Mouse (Mus musculus) olfactory bulb, adult 2 months (tissue): Measurements from ENCODE around the gene Pcnt. TPM values are rescaled to one million over a fixed set of nuclear protein-coding genes. Genes with fewer than 3 reads are reported as not detected.
A peak's percentile ranks its signal among the peaks of the same experiment; 100 is the strongest.

Experiments used
- H3K27ac ChIP-seq: fragments of 200-500 bp; 2 replicates; pipeline ENCODE4 v1.5.1; 2012; ENCODE audit warnings: low read depth, low read length; ENCODE audit not compliant: insufficient read depth
- H3K4me1 ChIP-seq: fragments of 200-500 bp; 2 replicates; pipeline ENCODE4 v1.6.1; 2012; ENCODE audit warnings: low read length; ENCODE audit not compliant: control insufficient read depth, insufficient read depth
- H3K4me3 ChIP-seq: fragments of 200-500 bp; 2 replicates; pipeline ENCODE4 v1.5.1; 2012; ENCODE audit warnings: mild to moderate bottlenecking, low read depth, low read length, moderate library complexity; ENCODE audit not compliant: insufficient read depth
- CTCF ChIP-seq: fragments of 200-500 bp; IDR thresholded peaks from 2 replicates; pipeline ENCODE4 v1.5.1; 2012; ENCODE audit warnings: low read depth, mild to moderate bottlenecking, low read length, moderate library complexity; ENCODE audit not compliant: insufficient read depth
- POLR2A ChIP-seq: fragments of 200-500 bp; IDR thresholded peaks from 2 replicates; pipeline ENCODE4 v1.6.1; 2012; ENCODE audit warnings: mild to moderate bottlenecking, low read depth, low read length, moderate library complexity; ENCODE audit not compliant: insufficient read depth
- WGBS: fragments of 180-500 bp; shearing (Covaris S2); methylation state at CpG from one replicate; pipeline ENCODE4 v1.1.7; 2018; 5-methylcytosine and 5-hydroxymethylcytosine counted together
- polyA plus RNA-seq: library from polyadenylated mRNA; stranded (reverse); fragments of >200 nt; gene quantifications from 2 replicates; pipeline ENCODE4 v1.2.4, GENCODE M21; 2012; ENCODE audit warnings: low replicate concordance; ENCODE audit not compliant: missing spikeins, insufficient read depth, insufficient read length

The Pcnt gene
- polyA plus RNA-seq, 1 experiment, result not detected

- peaks cover 7% of the 10 kb centered on the region; the same call in 1 of the 2 replicates for H3K4me1 ChIP-seq
- no peak overlapping the region for H3K27ac ChIP-seq
- H3K4me3 ChIP-seq, result no peak overlapping the region
- TF ChIP-seq POLR2A (no peak), CTCF (no peak)
- WGBS, result 92% methylated on average over 9 of the region's 9 CpGs
Measured at GRCm38 (mm10) chr10:76439107-76439890, 3.3 kb downstream of the Pcnt start.

- no peak for TF ChIP-seq POLR2A
- TF ChIP-seq CTCF, result no peak
Measured at GRCm38 (mm10) chr10:76433925-76434324, 8.7 kb downstream of the Pcnt start.

GRCm38 (mm10) chr10:76425674-76426073 is 16.9 kb downstream of the Pcnt start:
- Histone ChIP-seq H3K4me3 (no peak overlapping the region), H3K27ac (no peak overlapping the region), H3K4me1 (no peaks in the 10 kb centered on the region)
- WGBS, result 95% methylated on average over 7 of the region's 7 CpGs
- TF ChIP-seq POLR2A, result no peak
- no peak for TF ChIP-seq CTCF

More at GRCm38 (mm10) chr10:76433925-76434324, 8.7 kb downstream of the Pcnt start:
- Histone ChIP-seq H3K27ac (no peak overlapping the region), H3K4me3 (no peak overlapping the region), H3K4me1 (no peaks in the 10 kb centered on the region)
- WGBS, result 93% methylated on average over 11 of the region's 11 CpGs

- H3K27ac ChIP-seq, result peak overlapping the region; percentile 18; the same call in 1 of the 2 replicates
- H3K4me3 ChIP-seq, result no peak overlapping the region
- WGBS, result 73% methylated on average over 12 of the region's 12 CpGs
- H3K4me1 ChIP-seq, result peaks cover 9% of the 10 kb centered on the region
- TF ChIP-seq CTCF, result no peak
- TF ChIP-seq POLR2A, result no peak
Measured at GRCm38 (mm10) chr10:76416811-76417210, 25.8 kb downstream of the Pcnt start.

GRCm38 (mm10) chr10:76408520-76408919 is 34.1 kb downstream of the Pcnt start:
- WGBS, result 85% methylated on average over 10 of the region's 10 CpGs
- TF ChIP-seq CTCF (no peak), POLR2A (no peak)
- H3K27ac ChIP-seq, result no peak overlapping the region
- no peaks in the 10 kb centered on the region for H3K4me1 ChIP-seq
- H3K4me3 ChIP-seq, result no peak overlapping the region

GRCm38 (mm10) chr10:76392596-76392995 is 50.0 kb downstream of the Pcnt start:
- WGBS, result 96% methylated on average over 12 of the region's 12 CpGs
- Histone ChIP-seq H3K4me3 (no peak overlapping the region), H3K27ac (no peak overlapping the region), H3K4me1 (no peaks in the 10 kb centered on the region)
- TF ChIP-seq CTCF (no peak), POLR2A (no peak)

GRCm38 (mm10) chr10:76391786-76392185 is 50.8 kb downstream of the Pcnt start:
- TF ChIP-seq POLR2A (no peak), CTCF (0 out of 2 replicates have a peak, but pooled peaks have one; percentile 27)
- Histone ChIP-seq H3K27ac (no peak overlapping the region), H3K4me3 (no peak overlapping the region), H3K4me1 (no peaks in the 10 kb centered on the region)
- 86% methylated on average over 9 of the region's 9 CpGs for WGBS

- no peaks in the 10 kb centered on the region for H3K4me1 ChIP-seq
- TF ChIP-seq CTCF (no peak), POLR2A (no peak)
- no peak overlapping the region for H3K27ac ChIP-seq
- no peak overlapping the region for H3K4me3 ChIP-seq
- whole genome bisulfite sequencing, result 95% methylated on average over 9 of the region's 9 CpGs
Measured at GRCm38 (mm10) chr10:76391166-76391565, 51.4 kb downstream of the Pcnt start.

GRCm38 (mm10) chr10:76374981-76375380 is 67.6 kb downstream of the Pcnt start:
- peaks cover 6% of the 10 kb centered on the region for H3K4me1 ChIP-seq
- H3K4me3 ChIP-seq, result no peak overlapping the region
- TF ChIP-seq POLR2A, result no peak
- no peak for TF ChIP-seq CTCF
- H3K27ac ChIP-seq, result no peak overlapping the region
- WGBS, result 92% methylated on average over 18 of the region's 18 CpGs

GRCm38 (mm10) chr10:76371736-76372135 is 70.8 kb downstream of the Pcnt start:
- 20% methylated on average over 3 of the region's 3 CpGs for WGBS
- Histone ChIP-seq H3K4me3 (no peak overlapping the region), H3K27ac (peak overlapping the region; percentile 64), H3K4me1 (peaks cover 9% of the 10 kb centered on the region)
- no peak for TF ChIP-seq CTCF
- no peak for TF ChIP-seq POLR2A
